Mouse (Mus musculus): ENCODE measurements around the gene Hdhd5. TPM values are rescaled to one million over a fixed set of nuclear protein-coding genes. Genes with fewer than 3 reads are reported as not detected.

Gene Hdhd5
- polyA plus RNA-seq, 1 experiment from 2014 or later: 26.6 TPM

DNA sequence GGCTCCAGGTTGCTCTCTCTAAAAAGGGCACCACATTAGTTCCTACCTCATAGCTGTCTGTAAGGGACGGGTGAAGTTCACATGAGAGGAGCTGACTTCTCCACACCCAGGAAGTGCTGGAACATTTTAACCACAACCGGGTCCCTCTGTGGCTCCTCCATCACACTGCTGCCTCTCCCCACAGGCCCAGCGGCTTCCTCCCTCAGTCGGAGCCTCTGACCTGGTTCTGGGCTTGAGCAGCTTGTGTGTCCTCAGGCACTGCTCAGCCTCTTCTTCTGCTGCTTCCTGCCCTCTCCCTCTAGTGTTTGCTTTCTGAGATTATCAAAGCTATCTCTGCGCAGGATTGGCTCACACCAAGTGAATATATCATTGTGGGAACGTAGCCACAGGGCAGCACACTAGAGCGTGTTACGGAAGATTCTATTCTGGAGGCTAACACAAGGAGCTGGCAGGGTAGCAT lies 45.0 kb downstream of the Hdhd5 start:
- ChIA-PET POLR2A (interaction anchor here (0.6 to 0.7 kb wide), 2 partner anchors 32 to 122 kb away, joined by 3 to 5 read pairs; no protein-coding TSS in a partner anchor), CTCF (interaction anchor here (0.8 to 1.9 kb wide), 3 partner anchors 10 to 79 kb away, joined by 3 to 7 read pairs (median 3); partner anchors contain the start of gene Il17ra)
- no peaks in the 10 kb centered on the region for H3K27me3 ChIP-seq
- in situ Hi-C loops (cut with MboI; ENCODE audit: low pct_unique_long_range_greater_than_20kb): loop anchor here (5.0 kb wide), 1 partner anchor 1119 kb away; no protein-coding TSS in a partner anchor
- no peak for ATAC-seq
- DNase-seq (ENCODE audit: low read depth, low spot score): no peak
- no peak for TF ChIP-seq CTCF (IDR thresholded peaks at IDR 0.05)

DNA sequence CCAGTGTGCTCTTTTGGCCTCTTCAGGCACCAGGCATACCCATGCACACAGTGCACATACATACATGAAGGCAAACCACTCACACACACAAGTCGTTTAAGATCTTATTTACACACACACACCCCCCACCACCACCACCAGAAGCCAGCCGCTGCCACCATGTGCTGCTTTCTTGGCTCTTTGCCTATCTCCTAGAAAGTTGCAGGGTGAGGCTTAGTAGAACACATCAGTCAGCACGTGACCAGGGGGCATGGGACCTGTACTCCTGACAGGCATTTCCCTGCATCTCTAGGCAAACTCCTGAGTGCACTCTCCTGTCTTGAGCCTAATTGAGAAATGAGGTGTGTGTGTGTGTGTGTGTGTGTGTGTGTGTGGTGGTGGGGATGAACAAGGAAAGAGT lies 46.1 kb downstream of the Hdhd5 start:
- no peaks in the 10 kb centered on the region for H3K27me3 ChIP-seq
- DNase-seq (ENCODE audit: low read depth, low spot score) (no peak), ATAC-seq (no peak)
- ChIA-PET POLR2A (interaction anchor here (0.6 kb wide), 1 partner anchor 246 kb away, joined by 3 read pairs; no protein-coding TSS in a partner anchor), CTCF (interaction anchor here (1.2 to 1.9 kb wide), 2 partner anchors 11 to 78 kb away, joined by 3 to 7 read pairs; no protein-coding TSS in a partner anchor)
- in situ Hi-C loops (cut with MboI; ENCODE audit: low pct_unique_long_range_greater_than_20kb): loop anchor here (5.0 kb wide), 1 partner anchor 1118 kb away; no protein-coding TSS in a partner anchor
- no peak for TF ChIP-seq CTCF (IDR thresholded peaks at IDR 0.05)

DNA sequence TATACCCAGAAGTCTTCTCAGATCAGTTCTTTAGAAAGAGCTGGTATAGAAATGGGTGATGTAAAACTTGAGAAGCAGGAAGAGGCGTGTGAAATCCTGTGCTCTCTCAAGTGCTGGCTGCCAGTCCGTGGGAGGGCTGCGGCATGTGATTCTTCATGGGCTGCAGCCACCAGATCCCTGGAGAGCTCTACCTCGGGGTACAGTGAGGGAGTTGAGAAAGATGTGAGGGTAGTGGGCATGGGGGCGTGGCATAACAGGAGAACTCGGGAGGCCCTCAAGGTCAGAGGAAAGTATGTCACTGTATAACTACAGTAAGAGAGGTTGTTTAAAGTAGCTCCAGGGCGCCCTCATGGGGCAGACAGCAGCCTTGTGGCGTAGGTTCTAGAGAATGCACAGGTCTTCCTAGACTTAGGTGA lies 47.9 kb downstream of the Hdhd5 start:
- no peaks in the 10 kb centered on the region for H3K27me3 ChIP-seq
- ChIA-PET CTCF (interaction anchor here (0.9 to 4.3 kb wide), 15 partner anchors 9 to 98 kb away, joined by 3 to 22 read pairs (median 5); partner anchors contain the start of gene Tmem121b), POLR2A (interaction anchor here (0.6 to 1.2 kb wide), 3 partner anchors 11 to 302 kb away, joined by 3 to 4 read pairs (median 3); partner anchors contain the start of gene Tmem121b)
- DNase-seq (ENCODE audit: low read depth, low spot score) (no peak), ATAC-seq (peak; percentile 66)
- TF ChIP-seq CTCF (IDR thresholded peaks at IDR 0.05): no peak
- in situ Hi-C loops (cut with MboI; ENCODE audit: low pct_unique_long_range_greater_than_20kb): loop anchor here (5.0 kb wide), 1 partner anchor 46 kb away; no protein-coding TSS in a partner anchor

DNA sequence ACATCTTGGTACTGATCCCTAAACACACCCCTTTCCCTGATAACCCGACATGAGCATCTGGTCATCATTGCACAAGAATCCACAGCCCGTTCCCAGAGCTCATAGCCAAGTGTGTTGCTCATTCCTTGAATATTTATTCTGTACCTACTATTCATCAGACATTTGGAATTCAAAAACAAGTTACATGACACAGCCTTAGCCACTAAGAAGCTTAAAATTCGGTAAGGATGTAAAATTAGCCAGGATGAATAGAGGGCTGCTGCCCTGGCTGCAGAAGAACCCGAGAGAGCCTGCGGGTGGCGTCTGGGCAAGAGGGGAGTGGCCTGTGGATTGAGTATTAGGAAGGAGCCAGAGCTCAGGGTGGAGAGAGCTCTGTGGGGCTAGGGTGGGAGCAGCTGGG lies 48.4 kb downstream of the Hdhd5 start:
- no peak for TF ChIP-seq CTCF (IDR thresholded peaks at IDR 0.05)
- in situ Hi-C loops (cut with MboI; ENCODE audit: low pct_unique_long_range_greater_than_20kb): loop anchor here (5.0 kb wide), 1 partner anchor 45 kb away; no protein-coding TSS in a partner anchor
- no peaks in the 10 kb centered on the region for H3K27me3 ChIP-seq
- ChIA-PET CTCF (interaction anchor here (0.9 to 4.3 kb wide), 15 partner anchors 10 to 97 kb away, joined by 3 to 22 read pairs (median 5); partner anchors contain the start of gene Tmem121b), POLR2A (interaction anchor here (0.6 to 1.2 kb wide), 2 partner anchors 11 to 303 kb away, joined by 3 to 4 read pairs; partner anchors contain the start of gene Tmem121b)
- DNase-seq (ENCODE audit: low read depth, low spot score) (peak; percentile 67), ATAC-seq (peak; percentile 89)

DNA sequence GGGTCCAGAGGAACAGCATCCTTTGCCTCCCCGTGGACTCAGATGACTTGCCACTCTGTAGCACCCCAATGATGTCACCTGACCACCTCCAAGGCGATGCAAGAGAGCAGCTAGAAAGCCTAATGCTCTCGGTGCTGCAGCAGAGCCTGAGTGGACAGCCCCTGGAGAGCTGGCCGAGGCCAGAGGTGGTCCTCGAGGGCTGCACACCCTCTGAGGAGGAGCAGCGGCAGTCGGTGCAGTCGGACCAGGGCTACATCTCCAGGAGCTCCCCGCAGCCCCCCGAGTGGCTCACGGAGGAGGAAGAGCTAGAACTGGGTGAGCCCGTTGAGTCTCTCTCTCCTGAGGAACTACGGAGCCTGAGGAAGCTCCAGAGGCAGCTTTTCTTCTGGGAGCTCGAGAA lies 49.1 kb downstream of the Hdhd5 start:
- no peak for TF ChIP-seq CTCF (IDR thresholded peaks at IDR 0.05)
- no peak for ATAC-seq
- DNase-seq (ENCODE audit: low read depth, low spot score): no peak
- in situ Hi-C loops (cut with MboI; ENCODE audit: low pct_unique_long_range_greater_than_20kb): loop anchor here (5.0 kb wide), 1 partner anchor 45 kb away; no protein-coding TSS in a partner anchor
- ChIA-PET POLR2A (interaction anchor here (0.6 to 1.2 kb wide), 2 partner anchors 12 to 72 kb away, joined by 3 to 4 read pairs; partner anchors contain the start of gene Tmem121b), CTCF (interaction anchor here (1.2 to 4.3 kb wide), 6 partner anchors 11 to 57 kb away, joined by 4 to 22 read pairs (median 6); no protein-coding TSS in a partner anchor)
- no peaks in the 10 kb centered on the region for H3K27me3 ChIP-seq

DNA sequence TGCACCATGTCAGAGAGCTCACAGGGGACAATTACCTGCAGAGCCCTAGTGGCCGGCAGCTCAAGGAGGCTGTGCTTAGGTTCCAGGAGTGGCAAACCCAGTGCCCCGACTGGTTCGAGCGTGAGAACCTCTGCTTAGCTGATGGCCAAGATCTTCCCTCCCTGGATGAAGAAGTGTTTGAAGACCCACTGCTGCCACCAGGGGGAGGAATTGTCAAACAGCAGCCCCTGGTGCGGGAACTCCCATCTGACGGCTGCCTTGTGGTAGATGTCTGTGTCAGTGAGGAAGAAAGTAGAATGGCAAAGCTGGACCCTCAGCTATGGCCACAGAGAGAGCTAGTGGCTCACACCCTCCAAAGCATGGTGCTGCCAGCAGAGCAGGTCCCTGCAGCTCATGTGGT lies 49.6 kb downstream of the Hdhd5 start:
- CTCF ChIA-PET: interaction anchor here (1.6 to 4.3 kb wide), 3 partner anchors 11 to 55 kb away, joined by 4 to 22 read pairs (median 6); no protein-coding TSS in a partner anchor
- TF ChIP-seq CTCF (IDR thresholded peaks at IDR 0.05): no peak
- DNase-seq (ENCODE audit: low read depth, low spot score) (no peak), ATAC-seq (no peak)
- H3K27me3 ChIP-seq: no peaks in the 10 kb centered on the region
- POLR2A ChIA-PET: no interaction called here
- in situ Hi-C loops (cut with MboI; ENCODE audit: low pct_unique_long_range_greater_than_20kb): loop anchor here (5.0 kb wide), 1 partner anchor 44 kb away; no protein-coding TSS in a partner anchor

DNA sequence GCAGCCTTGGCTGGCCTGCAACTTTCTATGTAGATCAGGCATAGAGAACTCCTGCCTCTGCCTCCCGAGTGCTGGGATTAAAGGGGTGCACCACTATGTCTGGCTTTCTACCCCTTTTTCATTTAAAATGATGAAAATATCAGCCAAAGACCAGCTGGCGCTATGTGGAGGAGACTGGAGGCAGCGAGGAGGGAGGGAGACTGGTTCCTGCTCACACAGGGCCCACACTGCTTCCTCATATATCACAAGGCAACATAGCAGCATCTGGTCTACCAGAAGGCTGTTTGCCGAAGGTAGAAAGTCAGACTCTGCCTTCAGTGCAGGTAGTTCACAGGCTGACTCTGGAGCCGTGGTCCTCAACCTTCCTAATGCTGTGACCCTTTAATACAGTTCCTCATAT lies 50.8 kb downstream of the Hdhd5 start:
- in situ Hi-C loops (cut with MboI; ENCODE audit: low pct_unique_long_range_greater_than_20kb): loop anchor here (5.0 kb wide), 1 partner anchor 43 kb away; no protein-coding TSS in a partner anchor
- no peaks in the 10 kb centered on the region for H3K27me3 ChIP-seq
- CTCF ChIA-PET: interaction anchor here (4.3 kb wide), 1 partner anchor 10 kb away, joined by 22 read pairs; no protein-coding TSS in a partner anchor
- ATAC-seq: no peak
- no peak for DNase-seq (ENCODE audit: low read depth, low spot score)
- TF ChIP-seq CTCF (IDR thresholded peaks at IDR 0.05): no peak
- POLR2A ChIA-PET: no interaction called here

DNA sequence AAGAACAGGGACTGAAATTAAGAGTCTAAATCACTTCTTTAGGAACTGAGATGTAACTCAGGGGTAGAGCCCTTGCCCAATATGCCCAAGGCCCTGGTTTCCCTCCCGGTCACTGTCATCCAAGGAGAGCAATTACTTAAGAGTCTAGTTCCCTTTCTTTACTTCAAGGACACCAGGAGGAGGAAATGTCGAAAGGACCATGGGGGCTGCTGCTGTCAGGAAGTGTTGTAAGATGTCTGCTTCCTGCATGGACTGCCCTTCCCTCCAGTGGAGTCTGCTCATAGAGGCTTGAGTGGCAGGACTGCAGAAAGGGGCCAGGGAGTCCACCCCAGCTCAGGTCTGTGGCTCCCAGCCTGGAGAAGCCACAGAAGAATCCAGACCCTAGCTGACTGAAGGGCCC lies 51.8 kb downstream of the Hdhd5 start:
- ChIA-PET CTCF (interaction anchor here (4.3 kb wide), 1 partner anchor 8 kb away, joined by 22 read pairs; no protein-coding TSS in a partner anchor), POLR2A (no interaction called here)
- DNase-seq (ENCODE audit: low read depth, low spot score) (no peak), ATAC-seq (no peak)
- no peak for TF ChIP-seq CTCF (IDR thresholded peaks at IDR 0.05)
- in situ Hi-C loops (cut with MboI; ENCODE audit: low pct_unique_long_range_greater_than_20kb): no loop called here
- H3K27me3 ChIP-seq: no peaks in the 10 kb centered on the region

DNA sequence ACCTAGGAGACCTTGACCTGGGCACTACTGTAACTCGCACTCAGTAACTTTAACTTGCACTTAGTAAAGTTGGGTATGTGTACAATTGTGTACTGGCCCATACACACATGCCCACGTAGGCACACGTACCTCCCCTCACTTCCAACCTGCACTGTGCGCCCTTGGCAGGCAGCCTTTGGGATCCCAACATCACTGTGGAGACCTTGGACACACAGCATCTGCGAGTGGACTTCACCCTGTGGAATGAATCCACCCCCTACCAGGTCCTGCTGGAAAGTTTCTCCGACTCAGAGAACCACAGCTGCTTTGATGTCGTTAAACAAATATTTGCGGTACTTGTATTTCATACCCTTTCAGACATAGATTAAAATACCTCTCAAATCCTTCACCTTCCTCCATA lies 55.8 kb downstream of the Hdhd5 start:
- H3K27me3 ChIP-seq: no peaks in the 10 kb centered on the region
- in situ Hi-C loops (cut with MboI; ENCODE audit: low pct_unique_long_range_greater_than_20kb): no loop called here
- TF ChIP-seq CTCF (IDR thresholded peaks at IDR 0.05): no peak
- no peak for ATAC-seq
- no peak for DNase-seq (ENCODE audit: low read depth, low spot score)
- ChIA-PET CTCF (no interaction called here), POLR2A (no interaction called here)

DNA sequence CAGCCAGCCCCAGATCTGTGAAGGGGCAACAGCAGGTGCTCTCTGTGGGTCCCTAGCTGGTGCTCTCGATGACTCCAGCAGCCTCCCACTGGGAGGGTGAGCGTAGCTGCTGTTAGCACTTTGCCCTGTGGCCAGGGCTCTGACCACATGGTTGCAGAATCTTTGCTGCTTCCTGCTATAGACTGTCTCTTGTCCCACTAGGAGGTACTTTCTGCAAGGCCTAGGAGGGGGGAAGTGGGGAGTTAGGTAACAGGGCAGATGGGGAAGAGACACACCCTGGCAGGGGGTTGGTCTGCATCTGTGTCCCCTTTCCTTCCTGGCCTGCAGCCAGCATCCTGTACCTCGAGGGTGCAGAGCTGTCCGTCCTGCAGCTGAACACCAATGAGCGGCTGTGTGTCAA lies 57.7 kb downstream of the Hdhd5 start:
- no peak for TF ChIP-seq CTCF (IDR thresholded peaks at IDR 0.05)
- no peak for ATAC-seq
- no peaks in the 10 kb centered on the region for H3K27me3 ChIP-seq
- no peak for DNase-seq (ENCODE audit: low read depth, low spot score)
- CTCF ChIA-PET: interaction anchor here (1.0 kb wide), 1 partner anchor 10 kb away, joined by 3 read pairs; no protein-coding TSS in a partner anchor
- in situ Hi-C loops (cut with MboI; ENCODE audit: low pct_unique_long_range_greater_than_20kb): no loop called here
- POLR2A ChIA-PET: no interaction called here

Data from Patski (cell line).